Mouse (Mus musculus): ENCODE measurements at regions not wholly inside any gene's neighbourhood (a gene's known extent, or its start where the extent isn't known, plus 50 kb on each side); places are given as distances from the start of the nearest gene placed in this dataset.
A peak's percentile ranks its signal among the peaks of the same experiment; 100 is the strongest.

GRCm38 (mm10) chr12:46950223-46950779 lies 131.6 kb upstream of the Nova1 start:
- H3K27ac ChIP-seq (ENCODE audit: low read length): no peak overlapping the region
- H3K4me1 ChIP-seq (replicated peaks; ENCODE audit: control insufficient read depth, insufficient read depth, low read length): no peaks in the 10 kb centered on the region
- H3K9me3 ChIP-seq (ENCODE audit: control insufficient read depth, low read length): no peaks in the 10 kb centered on the region
- H3K4me3 ChIP-seq (replicated peaks; ENCODE audit: low read length): no peak overlapping the region
- ATAC-seq: peak; percentile 62
- 67% methylated on average over 3 of the region's 3 CpGs for WGBS
- H3K36me3 ChIP-seq (ENCODE audit: control insufficient read depth, insufficient read depth): no peaks in the 10 kb centered on the region
- H3K9ac ChIP-seq (replicated peaks; ENCODE audit: low read depth, low read length): no peak overlapping the region
- no peaks in the 10 kb centered on the region for H3K27me3 ChIP-seq (replicated peaks; ENCODE audit: control insufficient read depth, insufficient read depth, low read length)
- no peak overlapping the region for H3K4me2 ChIP-seq (ENCODE audit: low read length)

- Histone ChIP-seq H3K9ac (replicated peaks; ENCODE audit: low read depth, low read length) (no peak overlapping the region), H3K9me3 (ENCODE audit: control insufficient read depth, low read length) (no peaks in the 10 kb centered on the region), H3K27me3 (replicated peaks; ENCODE audit: control insufficient read depth, insufficient read depth, low read length) (no peaks in the 10 kb centered on the region), H3K27ac (ENCODE audit: low read length) (no peak overlapping the region), H3K36me3 (ENCODE audit: control insufficient read depth, insufficient read depth) (no peaks in the 10 kb centered on the region), H3K4me2 (ENCODE audit: low read length) (no peak overlapping the region), H3K4me3 (replicated peaks; ENCODE audit: low read length) (no peak overlapping the region), H3K4me1 (replicated peaks; ENCODE audit: control insufficient read depth, insufficient read depth, low read length) (no peaks in the 10 kb centered on the region)
- ATAC-seq: no peak
Measured at GRCm38 (mm10) chr12:46945707-46946106, 127.0 kb upstream of the Nova1 start.

GRCm38 (mm10) chr12:46931086-46931485 lies 112.4 kb upstream of the Nova1 start:
- Histone ChIP-seq H3K4me3 (replicated peaks; ENCODE audit: low read length) (no peak overlapping the region), H3K27me3 (replicated peaks; ENCODE audit: control insufficient read depth, insufficient read depth, low read length) (no peaks in the 10 kb centered on the region)
- ATAC-seq: no peak

GRCm38 (mm10) chr12:46917286-46917685 lies 98.6 kb upstream of the Nova1 start:
- H3K4me1 ChIP-seq (replicated peaks; ENCODE audit: control insufficient read depth, insufficient read depth, low read length): no peaks in the 10 kb centered on the region
- no peak for ATAC-seq
- H3K4me2 ChIP-seq (ENCODE audit: low read length): no peak overlapping the region
- H3K27me3 ChIP-seq (replicated peaks; ENCODE audit: control insufficient read depth, insufficient read depth, low read length): no peaks in the 10 kb centered on the region
- H3K36me3 ChIP-seq (ENCODE audit: control insufficient read depth, insufficient read depth): no peaks in the 10 kb centered on the region
- H3K9me3 ChIP-seq (ENCODE audit: control insufficient read depth, low read length): no peaks in the 10 kb centered on the region
- no peak overlapping the region for H3K9ac ChIP-seq (replicated peaks; ENCODE audit: low read depth, low read length)
- no peak overlapping the region for H3K4me3 ChIP-seq (replicated peaks; ENCODE audit: low read length)
- H3K27ac ChIP-seq (ENCODE audit: low read length): no peak overlapping the region
- 78% methylated on average over 4 of the region's 4 CpGs for WGBS

More at GRCm38 (mm10) chr12:46931086-46931485, 112.4 kb upstream of the Nova1 start:
- no peak overlapping the region for H3K9ac ChIP-seq (replicated peaks; ENCODE audit: low read depth, low read length)
- H3K4me1 ChIP-seq (replicated peaks; ENCODE audit: control insufficient read depth, insufficient read depth, low read length): no peaks in the 10 kb centered on the region
- H3K4me2 ChIP-seq (ENCODE audit: low read length): no peak overlapping the region
- H3K36me3 ChIP-seq (ENCODE audit: control insufficient read depth, insufficient read depth): no peaks in the 10 kb centered on the region
- H3K9me3 ChIP-seq (ENCODE audit: control insufficient read depth, low read length): no peaks in the 10 kb centered on the region
- no peak overlapping the region for H3K27ac ChIP-seq (ENCODE audit: low read length)

DNA sequence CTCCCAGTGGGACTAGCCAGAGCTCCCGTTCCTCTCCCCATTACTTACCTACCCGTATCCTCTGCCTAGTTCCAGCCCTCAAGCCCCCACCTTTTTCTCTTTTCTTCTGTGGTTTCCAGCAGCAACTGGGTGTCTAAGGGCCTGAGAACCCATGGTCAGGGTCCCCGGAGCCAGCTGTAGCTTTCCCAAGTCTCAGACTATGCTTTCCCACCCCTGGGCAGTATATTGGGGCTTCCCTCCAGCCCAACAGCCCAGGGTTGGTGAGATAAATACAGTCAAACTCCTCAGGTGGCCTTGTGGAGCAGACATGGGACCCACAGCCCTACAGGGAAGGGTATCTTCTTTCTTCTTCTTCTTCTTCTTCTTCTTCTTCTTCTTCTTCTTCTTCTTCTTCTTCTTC lies 59.4 kb upstream of the Nova1 start:
- no peaks in the 10 kb centered on the region for H3K36me3 ChIP-seq (ENCODE audit: control insufficient read depth, insufficient read depth)
- WGBS: 92% methylated on average over 3 of the region's 3 CpGs
- H3K27me3 ChIP-seq (replicated peaks; ENCODE audit: control insufficient read depth, insufficient read depth, low read length): no peaks in the 10 kb centered on the region
- no peak overlapping the region for H3K4me3 ChIP-seq (replicated peaks; ENCODE audit: low read length)
- no peak overlapping the region for H3K27ac ChIP-seq (ENCODE audit: low read length)
- no peaks in the 10 kb centered on the region for H3K4me1 ChIP-seq (replicated peaks; ENCODE audit: control insufficient read depth, insufficient read depth, low read length)
- no peak overlapping the region for H3K4me2 ChIP-seq (ENCODE audit: low read length)
- H3K9ac ChIP-seq (replicated peaks; ENCODE audit: low read depth, low read length): no peak overlapping the region
- H3K9me3 ChIP-seq (ENCODE audit: control insufficient read depth, low read length): no peaks in the 10 kb centered on the region
- ATAC-seq: no peak

- H3K9me3 ChIP-seq (ENCODE audit: control insufficient read depth, low read length): no peaks in the 10 kb centered on the region
- WGBS: 3% methylated on average over 2 of the region's 2 CpGs
- peak; percentile 86 for ATAC-seq
- no peaks in the 10 kb centered on the region; the same call in 1 of the 2 replicates for H3K4me1 ChIP-seq (replicated peaks; ENCODE audit: control insufficient read depth, insufficient read depth, low read length)
- H3K9ac ChIP-seq (replicated peaks; ENCODE audit: low read depth, low read length): no peak overlapping the region
- no peaks in the 10 kb centered on the region for H3K27me3 ChIP-seq (replicated peaks; ENCODE audit: control insufficient read depth, insufficient read depth, low read length)
- H3K4me2 ChIP-seq (ENCODE audit: low read length): no peak overlapping the region
- H3K4me3 ChIP-seq (replicated peaks; ENCODE audit: low read length): no peak overlapping the region
- no peak overlapping the region for H3K27ac ChIP-seq (ENCODE audit: low read length)
- no peaks in the 10 kb centered on the region for H3K36me3 ChIP-seq (ENCODE audit: control insufficient read depth, insufficient read depth)
Measured at GRCm38 (mm10) chr12:46870130-46870529, 51.4 kb upstream of the Nova1 start.

Measured in forebrain, embryonic 16.5 days (tissue).